Mouse (Mus musculus): ENCODE results near the gene Birc6. TPM values are rescaled to one million over a fixed set of nuclear protein-coding genes. Genes with fewer than 3 reads are reported as not detected.

The Birc6 gene
- 10 to 100 TPM; 97.9 to 98.0 TPM for total RNA-seq (2021)
- long read RNA-seq, experiment 1, partial matches to known transcripts, result 1 of 2 reads
- long read RNA-seq, experiment 1, other reads (novel, unspliced or antisense), result 1 of 2 reads
- long read RNA-seq, experiment 2, partial matches to known transcripts, result 2 of 7 reads
- long read RNA-seq, experiment 2, other reads (novel, unspliced or antisense), result 5 of 7 reads

- peak; percentile 100 for DNase-seq (ENCODE audit: low spot score in 2 of 2)
Observed at GRCm38 (mm10) chr17:74527729-74528607, at the start of gene Birc6. Gene Birc6 (plus strand): TSS chr17:74528295.

- DNase-seq (ENCODE audit: low spot score in 2 of 2), result no peak
Observed at GRCm38 (mm10) chr17:74480361-74481069, 47.6 kb upstream of the Birc6 start.

DNA sequence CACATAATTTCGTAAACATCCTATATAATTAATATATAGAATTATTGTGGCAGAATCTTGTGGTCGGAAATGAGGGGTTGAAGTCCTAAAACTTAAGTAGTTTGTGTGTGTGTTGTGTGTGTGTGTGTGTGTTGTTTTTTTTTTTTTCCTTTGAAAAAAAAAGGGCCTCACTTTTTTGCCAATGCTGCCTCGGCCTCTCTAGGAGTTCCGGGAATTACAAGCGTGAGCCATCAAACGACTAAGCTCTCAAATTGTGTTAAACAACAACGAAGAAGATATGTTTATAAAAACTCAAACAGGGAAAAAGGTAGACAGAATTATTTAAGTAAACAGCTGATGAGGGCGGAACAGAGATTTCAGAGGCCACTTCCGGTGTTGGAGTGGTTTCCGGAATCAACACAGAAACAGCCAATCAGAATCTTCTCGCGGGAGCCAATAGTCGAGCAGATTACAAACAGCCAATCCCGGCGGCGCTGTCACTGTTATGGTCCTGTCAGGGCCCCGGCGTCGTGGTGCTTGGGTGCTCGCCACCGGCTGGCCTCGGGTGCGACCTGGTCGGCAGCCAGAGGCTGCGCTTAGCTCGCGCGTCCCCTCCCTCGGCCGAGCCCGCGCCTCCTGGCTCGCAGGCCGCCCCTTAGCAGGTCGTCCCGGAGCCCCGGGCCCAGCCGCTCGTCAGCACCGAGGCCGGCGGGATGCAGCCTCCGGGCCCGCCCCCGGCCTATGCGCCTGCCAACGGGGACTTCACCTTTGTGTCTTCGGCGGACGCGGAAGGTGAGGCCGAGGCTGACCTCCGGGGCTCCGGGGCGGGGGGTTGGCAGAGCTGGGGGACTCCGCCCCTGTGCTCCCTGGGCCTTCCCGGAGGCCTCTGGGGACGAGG, 38.8 kb upstream of the Birc6 start, which contains the start of gene Yipf4:
Gene Yipf4, plus strand, starts transcription at position 470 of the 877 bp plus-strand sequence.
- DNase-seq (ENCODE audit: low spot score in 2 of 2), result peak; percentile 88 to 93

DNA sequence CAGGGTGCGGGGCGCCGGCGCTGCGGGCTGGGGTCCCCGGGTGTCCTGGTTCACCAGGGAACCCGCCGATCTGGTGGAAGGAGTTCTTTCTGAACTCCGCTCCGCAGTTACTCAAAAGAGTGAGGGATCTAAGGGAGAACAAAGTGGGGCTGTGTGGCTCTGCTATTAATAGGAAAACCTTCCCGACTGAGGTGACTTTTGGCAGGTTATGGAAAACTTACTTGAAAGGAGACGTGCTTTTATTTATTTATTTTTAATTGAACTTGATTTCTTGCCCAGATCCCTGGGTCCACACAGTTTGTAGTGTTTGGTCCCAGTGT, 38.2 kb upstream of the Birc6 start:
- DNase-seq (ENCODE audit: low spot score in 2 of 2), result no peak

GRCm38 (mm10) chr17:74491565-74491964, 36.5 kb upstream of the Birc6 start:
- no peak for DNase-seq (ENCODE audit: low spot score in 2 of 2)

DNA sequence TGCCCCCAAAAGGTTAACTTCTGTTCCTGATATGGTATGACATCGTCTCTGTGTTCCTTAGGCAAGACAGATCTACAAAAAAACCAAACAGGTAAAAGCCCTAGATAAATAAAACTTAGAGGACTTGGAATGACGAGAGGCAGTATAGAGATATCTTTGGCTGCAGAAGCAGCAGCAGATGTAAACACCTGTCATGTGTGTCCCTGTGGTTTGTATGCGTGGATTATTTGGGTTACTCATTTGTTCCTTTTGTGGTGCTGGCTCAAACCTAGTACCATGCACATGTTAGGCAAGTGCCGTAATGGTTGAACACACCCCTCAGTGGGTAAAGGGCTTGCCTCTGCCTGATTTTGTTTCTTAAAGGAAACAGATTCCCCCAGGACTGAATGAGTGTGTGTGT, 27.9 kb upstream of the Birc6 start:
- DNase-seq (ENCODE audit: low spot score in 2 of 2), result no peak

GRCm38 (mm10) chr17:74501085-74501484, 27.0 kb upstream of the Birc6 start:
- no peak for DNase-seq (ENCODE audit: low spot score in 2 of 2)

GRCm38 (mm10) chr17:74507934-74508333, 20.2 kb upstream of the Birc6 start:
- DNase-seq (ENCODE audit: low spot score in 2 of 2), result no peak

DNA sequence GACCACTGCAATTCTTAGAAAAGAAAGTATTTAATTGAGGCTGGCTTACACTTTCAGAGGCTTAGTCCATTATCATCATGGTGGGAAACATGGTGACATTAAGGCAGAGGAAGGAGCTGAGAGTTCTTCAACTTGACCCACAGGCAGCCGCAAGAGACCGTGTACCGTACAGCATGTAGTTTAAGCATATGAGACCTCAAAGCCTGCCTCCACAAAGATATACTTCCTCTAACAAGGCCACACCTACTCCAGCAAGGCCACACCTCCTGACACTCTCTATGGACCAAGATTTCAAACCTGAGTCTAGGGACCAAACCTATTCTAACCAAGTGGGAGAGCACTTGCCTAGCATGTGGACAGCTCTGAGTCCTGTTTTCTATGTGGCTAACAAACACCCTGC, 19.5 kb upstream of the Birc6 start:
- no peak for DNase-seq (ENCODE audit: low spot score in 2 of 2)

GRCm38 (mm10) chr17:74512308-74512707, 15.8 kb upstream of the Birc6 start:
- no peak for DNase-seq (ENCODE audit: low spot score in 2 of 2)

- no peak for DNase-seq (ENCODE audit: low spot score in 2 of 2)
Observed at GRCm38 (mm10) chr17:74522797-74523723, 5.0 kb upstream of the Birc6 start.

DNA sequence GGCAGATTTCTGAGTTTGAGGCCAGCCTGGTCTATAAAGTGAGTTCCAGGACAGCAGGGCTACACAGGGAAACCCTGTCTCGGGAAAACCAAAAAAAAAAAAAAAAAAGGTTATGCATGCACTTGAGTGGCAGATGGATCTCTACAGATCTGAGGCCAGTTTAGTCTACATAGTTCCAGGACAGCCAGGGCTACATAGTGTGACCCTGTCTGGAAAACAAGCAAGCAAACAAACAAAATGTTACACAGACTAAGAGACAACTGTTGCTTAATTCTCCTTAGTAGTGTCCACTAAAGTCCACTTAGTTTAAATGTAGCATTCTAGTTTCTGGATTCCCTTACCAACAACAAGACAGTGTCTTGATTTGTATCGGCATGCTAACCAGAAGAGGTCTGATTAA, 2.0 kb upstream of the Birc6 start:
- DNase-seq (ENCODE audit: low spot score in 2 of 2), result no peak

DNA sequence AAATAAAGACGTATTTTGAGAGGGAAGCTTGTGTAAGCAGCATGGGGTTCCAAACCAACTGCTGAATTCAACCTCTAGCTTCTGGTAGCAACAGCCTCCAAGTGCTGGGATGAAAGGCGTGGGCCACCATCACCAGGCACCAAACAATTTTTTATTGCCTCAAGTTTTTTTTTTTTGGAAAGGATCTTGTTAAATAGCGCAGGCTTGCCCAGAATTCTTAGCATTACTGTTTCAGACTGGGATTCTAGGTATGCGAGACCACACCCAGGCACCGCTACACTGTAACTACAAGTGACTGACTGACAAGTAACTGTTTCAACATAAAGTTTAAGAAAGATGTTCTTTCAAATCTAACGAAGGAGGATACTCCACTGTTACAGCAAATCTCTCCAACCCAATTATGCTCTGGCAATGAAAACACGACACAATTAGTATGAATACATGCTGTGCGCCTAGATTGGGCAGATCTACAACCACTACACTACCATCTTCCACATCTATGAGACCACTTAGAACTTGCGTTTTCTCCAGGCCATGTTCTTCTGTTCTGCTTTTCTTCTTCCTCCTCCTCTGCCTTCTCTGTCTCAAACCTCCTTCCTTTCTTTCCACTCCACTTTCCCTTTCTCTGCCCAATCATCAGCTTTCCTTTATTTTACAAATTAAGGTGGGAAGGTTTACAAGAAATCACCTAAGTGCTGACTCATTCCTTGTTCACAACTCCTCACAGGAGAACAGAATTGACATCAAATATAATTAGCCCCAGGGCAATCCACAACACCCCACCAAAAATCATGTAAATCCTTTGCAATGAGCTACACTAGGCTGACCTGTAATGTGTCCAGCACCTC, 1.1 kb upstream of the Birc6 start:
- DNase-seq (ENCODE audit: low spot score in 2 of 2), result no peak

GRCm38 (mm10) chr17:74528648-74529532, 795 bp downstream of the Birc6 start:
- DNase-seq (ENCODE audit: low spot score in 2 of 2), result peak; percentile 64 to 74

GRCm38 (mm10) chr17:74529533-74529824, 1.4 kb downstream of the Birc6 start:
- DNase-seq (ENCODE audit: low spot score in 2 of 2), result no peak

DNA sequence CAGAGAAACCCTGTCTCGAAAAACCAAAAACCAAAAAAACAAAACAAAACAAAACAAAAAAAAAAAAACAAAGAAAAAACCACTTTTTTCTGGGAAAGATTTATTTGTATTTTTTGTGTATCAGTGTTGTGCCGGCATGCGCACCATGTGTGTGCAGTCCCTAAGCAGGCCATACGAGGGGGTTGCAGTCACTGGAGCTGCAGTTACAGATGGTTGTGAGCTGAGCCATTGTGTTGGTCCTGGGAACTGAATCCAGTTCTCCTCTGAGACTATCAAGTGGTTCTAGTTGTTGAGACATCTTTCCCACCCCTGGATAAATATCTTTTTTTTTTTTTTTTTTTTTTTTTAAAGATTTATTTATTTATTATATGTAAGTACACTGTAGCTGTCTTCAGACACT, 6.9 kb downstream of the Birc6 start:
- no peak for DNase-seq (ENCODE audit: low spot score in 2 of 2)

- no peak for DNase-seq (ENCODE audit: low spot score in 2 of 2)
Observed at GRCm38 (mm10) chr17:74537526-74537925, 9.4 kb downstream of the Birc6 start.

DNA sequence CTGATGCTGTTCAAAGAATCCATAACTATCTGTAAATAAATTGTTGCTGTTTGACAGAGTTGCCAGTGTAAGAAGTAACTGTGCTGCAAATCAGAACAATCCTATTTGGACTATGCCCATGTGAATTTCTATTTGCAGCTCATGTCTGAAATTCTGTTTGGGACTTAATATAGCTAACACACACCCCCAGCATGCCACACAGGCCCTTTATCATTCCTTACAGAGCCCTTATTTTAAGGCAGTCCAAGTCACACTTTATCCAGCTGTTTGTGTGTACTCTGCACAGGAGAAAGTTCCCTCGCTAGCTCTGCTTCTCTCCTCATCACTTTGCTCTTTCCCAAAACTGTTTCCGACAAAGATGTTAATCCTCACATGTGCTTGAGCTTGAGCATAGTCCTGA, 15.5 kb downstream of the Birc6 start:
- no peak for DNase-seq (ENCODE audit: low spot score in 2 of 2)
